Mouse (Mus musculus): ENCODE data around the gene Pitpnc1. TPM values are rescaled to one million over a fixed set of nuclear protein-coding genes. Genes with fewer than 3 reads are reported as not detected.
"Not testable (repeated sequence)": the region's sequence is repeated elsewhere in the genome, so short reads cannot be mapped to it uniquely, and the experiment has no call there.

The Pitpnc1 gene
- 11.1 and 14.0 TPM in 2 replicates for polyA plus RNA-seq (2011; ENCODE audit: insufficient read depth, insufficient read length, low replicate concordance, missing spikeins)

DNA sequence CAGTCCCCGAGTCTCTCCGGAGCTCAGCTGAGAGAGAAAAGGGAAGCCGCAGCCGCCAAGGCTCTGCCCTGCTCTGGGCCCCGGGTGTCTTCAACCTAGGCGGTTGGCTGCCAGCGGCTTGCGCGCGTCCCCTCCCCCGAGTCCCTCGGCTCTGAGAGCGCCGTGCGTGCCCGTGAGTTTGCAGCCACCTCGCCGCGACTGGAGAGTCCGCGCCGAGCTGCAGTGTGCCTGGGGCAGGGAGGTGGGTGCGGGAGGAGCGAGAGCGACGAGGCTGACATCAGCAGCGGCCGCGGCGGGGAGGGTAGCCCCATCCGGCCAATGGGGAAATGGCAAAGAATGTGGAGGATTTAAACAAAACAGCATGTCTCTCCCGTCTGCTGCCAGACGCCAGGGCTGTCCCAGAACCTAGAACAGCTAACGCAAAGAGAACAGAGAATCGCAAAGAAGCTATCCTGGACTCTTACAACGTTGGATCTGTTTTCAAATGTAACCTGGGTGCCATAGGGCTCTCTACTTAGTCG, at the start of gene Pitpnc1:
Pitpnc1 (minus strand) TSS at position 179 of the 521 bp plus-strand sequence.
- 1% methylated on average over 37 of the region's 37 CpGs for WGBS
- Histone ChIP-seq H3K27ac (ENCODE audit: control insufficient read depth, insufficient read depth, low read depth, low read length, poor library complexity) (peak within 1 kb of the TSS; percentile 95), H3K4me1 (ENCODE audit: control insufficient read depth, insufficient read depth, low read length) (peaks cover 4% of the 10 kb centered on the region), H3K4me3 (replicated peaks; ENCODE audit: control insufficient read depth, low read depth, low read length) (peak within 1 kb of the TSS; percentile 88)
- TF ChIP-seq CTCF (IDR thresholded peaks at IDR 0.05; ENCODE audit: control insufficient read depth, insufficient read depth, low read length) (no peak; the same call in 1 of the 2 replicates), POLR2A (IDR thresholded peaks at IDR 0.05; ENCODE audit: borderline replicate concordance, control insufficient read depth, low read depth, low read length) (peak; percentile 99)

DNA sequence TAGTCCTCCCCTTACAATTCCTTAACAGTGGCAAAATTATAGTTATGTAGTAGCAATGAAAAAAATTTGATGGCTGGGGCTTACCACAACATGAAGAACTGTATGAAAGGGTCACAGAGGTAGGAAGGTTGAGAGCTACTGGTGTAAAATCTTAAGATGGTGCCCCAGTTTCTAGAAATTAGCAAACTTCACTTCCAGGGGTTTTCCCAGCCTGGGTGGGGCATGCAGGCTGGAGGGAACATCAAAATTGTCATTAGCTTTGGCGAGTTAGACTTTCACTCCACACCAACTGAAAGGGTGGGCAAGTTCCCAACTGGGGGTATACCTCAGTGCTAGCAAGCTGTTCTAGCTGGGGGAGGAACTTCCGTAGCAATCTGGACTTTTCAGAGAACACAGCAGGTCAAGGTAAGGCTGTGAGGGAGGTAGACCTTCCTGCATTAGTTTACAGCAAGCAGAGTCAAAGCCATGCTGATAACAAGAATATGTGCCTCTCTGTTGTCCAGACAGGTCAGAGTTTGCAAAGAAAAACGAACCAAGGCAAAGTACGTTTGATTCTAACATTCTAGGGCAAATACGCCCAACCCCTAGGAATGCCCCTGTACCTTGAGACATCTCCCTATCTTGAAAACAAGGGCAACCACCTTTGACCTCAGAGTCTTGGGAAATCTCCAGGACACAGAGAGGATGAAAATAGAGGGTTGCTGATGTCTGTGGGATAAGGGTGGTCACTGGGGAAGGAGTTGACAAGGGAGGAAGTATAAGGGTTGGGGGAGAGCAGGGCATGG, 48.3 kb upstream of the Pitpnc1 start:
- no peak for TF ChIP-seq CTCF (IDR thresholded peaks at IDR 0.05; ENCODE audit: control insufficient read depth, insufficient read depth, low read length)
- TF ChIP-seq POLR2A (IDR thresholded peaks at IDR 0.05; ENCODE audit: borderline replicate concordance, control insufficient read depth, low read depth, low read length): no peak
- H3K4me1 ChIP-seq (ENCODE audit: control insufficient read depth, insufficient read depth, low read length): no peaks in the 10 kb centered on the region
- WGBS: 72% methylated on average over 5 of the region's 5 CpGs
- H3K4me3 ChIP-seq (replicated peaks; ENCODE audit: control insufficient read depth, low read depth, low read length): no peak overlapping the region
- no peak overlapping the region for H3K27ac ChIP-seq (ENCODE audit: control insufficient read depth, insufficient read depth, low read depth, low read length, poor library complexity)

DNA sequence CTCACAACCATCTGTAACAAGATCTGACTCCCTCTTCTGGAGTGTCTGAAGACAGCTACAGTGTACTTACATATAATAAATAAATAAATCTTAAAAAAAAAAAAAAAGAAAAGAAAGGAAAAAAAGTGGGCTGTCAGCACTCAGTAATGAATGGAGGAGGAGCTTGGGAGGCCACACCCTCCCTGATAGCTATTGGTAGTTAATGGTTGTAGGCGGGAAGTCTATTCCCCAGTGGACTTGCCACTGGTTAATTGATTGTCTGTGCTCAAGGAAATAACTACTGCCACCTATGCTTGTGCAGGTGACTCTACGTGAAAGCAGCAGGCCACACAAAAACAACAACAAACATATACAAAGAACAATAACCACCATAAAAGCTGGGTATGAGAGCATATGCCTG, 45.9 kb upstream of the Pitpnc1 start:
- Histone ChIP-seq H3K4me3 (replicated peaks; ENCODE audit: control insufficient read depth, low read depth, low read length) (no peak overlapping the region), H3K27ac (ENCODE audit: control insufficient read depth, insufficient read depth, low read depth, low read length, poor library complexity) (no peak overlapping the region), H3K4me1 (ENCODE audit: control insufficient read depth, insufficient read depth, low read length) (no peaks in the 10 kb centered on the region)
- WGBS: 83% methylated on average over 2 of the region's 2 CpGs
- TF ChIP-seq CTCF (IDR thresholded peaks at IDR 0.05; ENCODE audit: control insufficient read depth, insufficient read depth, low read length) (no peak), POLR2A (IDR thresholded peaks at IDR 0.05; ENCODE audit: borderline replicate concordance, control insufficient read depth, low read depth, low read length) (no peak)

DNA sequence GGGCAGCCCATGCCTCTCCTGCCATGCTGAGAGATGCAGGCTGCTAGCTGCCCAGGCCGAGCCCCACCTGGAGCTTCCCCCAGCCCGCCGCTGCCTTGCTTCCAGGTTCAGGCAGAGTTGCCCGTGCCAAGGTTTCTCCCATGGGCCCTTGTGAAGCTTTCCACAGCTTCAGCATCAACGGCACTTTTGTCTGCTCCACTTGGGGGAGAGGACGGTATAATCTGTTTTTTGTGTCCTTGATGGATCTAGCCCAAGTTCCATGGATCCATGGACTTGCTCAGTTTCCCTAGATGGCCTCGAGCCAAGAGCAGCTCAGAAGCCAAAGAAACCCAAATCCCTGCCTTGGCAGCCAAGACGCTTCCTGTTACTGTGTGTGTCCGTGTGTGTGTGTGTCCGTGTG, 42.5 kb upstream of the Pitpnc1 start:
- Histone ChIP-seq H3K4me1 (ENCODE audit: control insufficient read depth, insufficient read depth, low read length) (no peaks in the 10 kb centered on the region), H3K4me3 (replicated peaks; ENCODE audit: control insufficient read depth, low read depth, low read length) (no peak overlapping the region), H3K27ac (ENCODE audit: control insufficient read depth, insufficient read depth, low read depth, low read length, poor library complexity) (no peak overlapping the region)
- TF ChIP-seq CTCF (IDR thresholded peaks at IDR 0.05; ENCODE audit: control insufficient read depth, insufficient read depth, low read length): no peak
- no peak for TF ChIP-seq POLR2A (IDR thresholded peaks at IDR 0.05; ENCODE audit: borderline replicate concordance, control insufficient read depth, low read depth, low read length)
- WGBS: 73% methylated on average over 10 of the region's 10 CpGs

DNA sequence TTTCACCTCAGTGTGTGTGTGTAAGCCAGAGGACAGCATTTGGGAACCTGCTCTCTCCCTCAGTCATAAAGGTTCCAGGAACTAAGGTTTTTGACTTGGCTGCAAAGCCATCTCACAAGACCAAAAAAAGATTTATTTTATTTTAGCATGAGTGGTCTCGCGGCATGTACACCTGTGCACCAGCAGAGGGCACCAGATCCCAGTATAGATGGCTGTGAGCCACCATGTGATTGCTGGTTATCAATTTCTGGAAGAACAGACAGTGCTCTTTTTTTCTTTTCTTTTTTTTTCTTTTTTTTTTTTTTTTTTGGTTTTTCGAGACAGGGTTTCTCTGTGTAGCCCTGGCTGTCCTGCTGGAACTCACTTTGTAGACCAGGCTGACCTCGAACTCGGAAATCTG, 41.5 kb upstream of the Pitpnc1 start:
- 37% methylated on average over 5 of the region's 5 CpGs for WGBS
- peak; percentile 83 for TF ChIP-seq CTCF (IDR thresholded peaks at IDR 0.05; ENCODE audit: control insufficient read depth, insufficient read depth, low read length)
- not testable (repeated sequence) for H3K27ac ChIP-seq (ENCODE audit: control insufficient read depth, insufficient read depth, low read depth, low read length, poor library complexity); H3K4me3 ChIP-seq (replicated peaks; ENCODE audit: control insufficient read depth, low read depth, low read length); H3K4me1 ChIP-seq (ENCODE audit: control insufficient read depth, insufficient read depth, low read length)

DNA sequence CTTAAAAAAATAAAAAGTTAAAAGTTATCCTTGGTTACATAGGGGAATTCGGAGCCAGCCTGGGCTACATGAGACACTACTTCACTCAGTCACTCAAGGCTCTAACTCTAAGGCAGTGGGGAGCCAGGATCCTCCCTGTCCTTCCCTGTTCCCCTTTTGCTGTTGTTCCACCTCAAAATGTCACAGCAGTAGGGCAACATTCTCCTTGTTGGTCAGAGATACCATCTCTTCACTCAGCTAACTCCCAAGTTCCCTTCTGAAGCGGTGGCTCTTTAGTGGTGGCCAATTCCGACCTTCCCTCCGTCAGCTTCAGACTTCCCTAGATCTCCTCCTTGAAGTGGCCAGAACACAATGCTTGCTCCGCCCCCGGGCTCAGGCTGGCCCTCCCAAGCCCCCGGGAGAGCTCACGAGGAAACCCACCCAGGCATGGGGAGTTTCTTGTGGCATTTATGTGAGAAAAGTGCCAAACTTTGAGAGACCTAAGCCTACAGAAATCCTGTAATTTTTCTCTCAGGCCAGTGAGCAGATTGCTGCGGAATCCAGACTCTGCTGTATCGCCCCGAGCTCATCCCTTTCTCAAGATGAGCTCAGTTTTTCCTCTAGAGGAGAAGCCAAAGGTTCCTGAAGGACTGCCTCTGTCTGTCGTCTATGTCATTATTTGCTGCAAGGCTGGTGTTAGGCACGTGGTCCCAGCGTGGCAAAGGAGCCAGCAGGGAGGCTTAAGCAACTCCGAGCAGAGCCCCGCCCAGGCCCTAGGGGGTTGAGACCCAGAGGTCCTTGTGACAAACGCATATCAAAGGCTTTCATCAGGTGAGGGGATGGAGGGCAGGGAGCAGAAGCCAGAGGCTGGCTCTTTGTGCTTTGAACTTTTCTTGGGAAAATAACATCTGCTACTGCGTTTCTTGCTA, 40.1 kb upstream of the Pitpnc1 start:
- no peak overlapping the region for H3K27ac ChIP-seq (ENCODE audit: control insufficient read depth, insufficient read depth, low read depth, low read length, poor library complexity)
- no peak overlapping the region for H3K4me3 ChIP-seq (replicated peaks; ENCODE audit: control insufficient read depth, low read depth, low read length)
- TF ChIP-seq CTCF (IDR thresholded peaks at IDR 0.05; ENCODE audit: control insufficient read depth, insufficient read depth, low read length) (no peak), POLR2A (IDR thresholded peaks at IDR 0.05; ENCODE audit: borderline replicate concordance, control insufficient read depth, low read depth, low read length) (no peak)
- no peaks in the 10 kb centered on the region for H3K4me1 ChIP-seq (ENCODE audit: control insufficient read depth, insufficient read depth, low read length)
- 10% methylated on average over 18 of the region's 18 CpGs for WGBS

DNA sequence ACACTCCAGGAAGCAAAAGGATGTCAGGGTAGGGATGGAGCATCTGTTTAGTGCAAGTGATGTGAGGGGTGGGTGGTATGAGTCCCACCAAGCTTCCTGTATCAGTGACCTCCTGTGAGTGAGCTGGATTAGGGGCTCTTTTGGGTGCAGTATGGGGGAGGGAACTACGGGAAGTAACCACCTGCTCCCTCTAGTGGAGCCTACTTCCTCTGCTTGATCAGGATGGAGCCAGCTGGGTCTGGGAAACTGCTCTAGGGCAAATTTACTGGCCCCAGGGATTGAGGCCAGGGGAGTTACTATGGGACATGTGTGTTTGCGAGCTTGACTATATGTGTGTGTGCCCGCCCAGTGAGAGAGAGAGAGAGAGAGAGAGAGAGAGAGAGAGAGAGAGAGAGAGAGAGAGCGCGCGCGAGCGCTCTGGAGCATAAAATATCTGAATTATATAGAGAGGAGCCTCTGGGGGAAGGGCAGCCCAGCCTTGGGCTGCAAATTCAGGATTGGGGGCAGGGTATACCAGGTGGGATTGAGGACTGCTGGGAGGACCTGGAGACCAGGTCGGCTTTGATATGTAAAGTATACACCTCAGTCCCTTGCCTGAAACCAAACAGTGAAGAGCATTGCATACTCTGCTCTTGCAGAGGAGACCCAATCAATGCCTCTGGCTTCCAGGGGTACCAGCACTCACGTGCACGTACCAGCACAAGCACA, 39.3 kb upstream of the Pitpnc1 start:
- Histone ChIP-seq H3K4me3 (replicated peaks; ENCODE audit: control insufficient read depth, low read depth, low read length) (no peak overlapping the region), H3K27ac (ENCODE audit: control insufficient read depth, insufficient read depth, low read depth, low read length, poor library complexity) (no peak overlapping the region), H3K4me1 (ENCODE audit: control insufficient read depth, insufficient read depth, low read length) (no peaks in the 10 kb centered on the region)
- 42% methylated on average over 11 of the region's 11 CpGs for WGBS
- TF ChIP-seq CTCF (IDR thresholded peaks at IDR 0.05; ENCODE audit: control insufficient read depth, insufficient read depth, low read length): peak; percentile 29; the same call in 1 of the 2 replicates
- no peak for TF ChIP-seq POLR2A (IDR thresholded peaks at IDR 0.05; ENCODE audit: borderline replicate concordance, control insufficient read depth, low read depth, low read length)

Data from bone marrow, adult 2 months (tissue).